Mouse (Mus musculus) hindbrain, embryonic 16.5 days (tissue): ENCODE data around the gene Trpc7. TPM values are rescaled to one million over a fixed set of nuclear protein-coding genes. Genes with fewer than 3 reads are reported as not detected.

Source experiments
- ATAC-seq: fragments of 200-750 bp; cut with Nextera tagmentation; 2 replicates; pipeline ENCODE4 v1.8.0; 2017; ENCODE audit warnings: moderate TSS enrichment, moderate library complexity
- H3K27ac ChIP-seq: fragments of 300-500 bp; sonication (generic); 2 replicates; pipeline ENCODE4 v1.5.1; 2014; ENCODE audit warnings: low read depth, mild to moderate bottlenecking, control low read depth, low read length, moderate library complexity
- H3K27me3 ChIP-seq: fragments of 300-500 bp; sonication (generic); replicated peaks from 2 replicates; pipeline ENCODE4 v1.6.1; 2014; ENCODE audit warnings: low read length; ENCODE audit not compliant: control insufficient read depth, insufficient read depth
- H3K36me3 ChIP-seq: fragments of 300-500 bp; sonication (generic); 2 replicates; pipeline ENCODE4 v1.6.1; 2014; ENCODE audit warnings: mild to moderate bottlenecking, low read length, moderate library complexity, mixed read lengths; ENCODE audit not compliant: control insufficient read depth, insufficient read depth
- H3K4me1 ChIP-seq: fragments of 300-500 bp; sonication (generic); 2 replicates; pipeline ENCODE4 v1.6.1; 2014; ENCODE audit warnings: low read depth, low read length; ENCODE audit not compliant: control insufficient read depth, insufficient read depth
- H3K4me2 ChIP-seq: fragments of 300-500 bp; sonication (generic); 2 replicates; pipeline ENCODE4 v1.6.1; 2014; ENCODE audit warnings: mild to moderate bottlenecking, low read length, control low read depth, moderate library complexity
- H3K4me3 ChIP-seq: fragments of 300-500 bp; sonication (generic); 2 replicates; pipeline ENCODE4 v1.5.1; 2014; ENCODE audit warnings: mild to moderate bottlenecking, low read length, control low read depth, moderate library complexity
- H3K9ac ChIP-seq: fragments of 300-500 bp; sonication (generic); 2 replicates; pipeline ENCODE4 v1.6.1; 2014; ENCODE audit warnings: low read depth, mild to moderate bottlenecking, control low read depth, low read length, moderate library complexity
- H3K9me3 ChIP-seq: fragments of 300-500 bp; sonication (generic); 2 replicates; pipeline ENCODE4 v1.6.1; 2014; ENCODE audit warnings: mild to moderate bottlenecking, low read length, moderate library complexity; ENCODE audit not compliant: control insufficient read depth
- WGBS: fragments of 180-500 bp; shearing (Covaris S2); extraction: QIAGEN DNeasy Blood & Tissue Kit; methylation state at CpG from one replicate; pipeline ENCODE4 v1.1.7; 2014; 5-methylcytosine and 5-hydroxymethylcytosine counted together
- polyA plus RNA-seq: library from polyadenylated mRNA; unstranded; fragments of >200 nt; fragmentation: Nextera tagmentation; extraction: Ambion mirVana; gene quantifications from 2 replicates; pipeline ENCODE4 v1.2.1, GENCODE M21; 2015

Trpc7 gene
- polyA plus RNA-seq, 1 experiment from 2014 or later = 6.3 TPM

- Histone ChIP-seq H3K4me1 (0 out of 2 replicates have a peak, but pooled peaks cover 2% of the 10 kb centered on the region), H3K4me2 (peak overlapping the region; percentile 57), H3K9me3 (no peaks in the 10 kb centered on the region), H3K4me3 (peak overlapping the region; percentile 28), H3K27me3 (no peaks in the 10 kb centered on the region; the same call in 1 of the 2 replicates), H3K9ac (peak overlapping the region; percentile 39), H3K27ac (no peak overlapping the region), H3K36me3 (no peaks in the 10 kb centered on the region)
- WGBS = 10% methylated on average over 27 of the region's 27 CpGs
- peak; percentile 86 for ATAC-seq
Measured at GRCm38 (mm10) chr13:56806776-56807490, 88.9 kb downstream of the Trpc7 start.

GRCm38 (mm10) chr13:56805131-56805530 is 90.7 kb downstream of the Trpc7 start:
- no peak overlapping the region for H3K4me3 ChIP-seq
- no peak overlapping the region for H3K4me2 ChIP-seq
- no peak for ATAC-seq
- no peak overlapping the region for H3K9ac ChIP-seq
- WGBS = 84% methylated on average over 3 of the region's 3 CpGs
- H3K27ac ChIP-seq = no peak overlapping the region
- no peaks in the 10 kb centered on the region for H3K36me3 ChIP-seq
- no peaks in the 10 kb centered on the region for H3K27me3 ChIP-seq
- H3K4me1 ChIP-seq = 0 out of 2 replicates have a peak, but pooled peaks cover 2% of the 10 kb centered on the region
- H3K9me3 ChIP-seq = no peaks in the 10 kb centered on the region

GRCm38 (mm10) chr13:56797459-56797858 is 98.3 kb downstream of the Trpc7 start:
- no peak overlapping the region for H3K4me2 ChIP-seq
- 87% methylated on average over 7 of the region's 7 CpGs for WGBS
- ATAC-seq = no peak

GRCm38 (mm10) chr13:56795501-56795900 is 100.3 kb downstream of the Trpc7 start:
- H3K4me3 ChIP-seq = no peak overlapping the region
- WGBS = 54% methylated on average over 7 of the region's 7 CpGs
- peaks cover 6% of the 10 kb centered on the region; the same call in 1 of the 2 replicates for H3K4me1 ChIP-seq
- H3K9me3 ChIP-seq = no peaks in the 10 kb centered on the region
- H3K27me3 ChIP-seq = no peaks in the 10 kb centered on the region
- ATAC-seq = no peak
- H3K4me2 ChIP-seq = no peak overlapping the region
- no peak overlapping the region for H3K9ac ChIP-seq
- no peak overlapping the region for H3K27ac ChIP-seq
- H3K36me3 ChIP-seq = no peaks in the 10 kb centered on the region

More at GRCm38 (mm10) chr13:56797459-56797858, 98.3 kb downstream of the Trpc7 start:
- Histone ChIP-seq H3K4me3 (no peak overlapping the region), H3K27me3 (no peaks in the 10 kb centered on the region), H3K36me3 (no peaks in the 10 kb centered on the region), H3K9me3 (no peaks in the 10 kb centered on the region), H3K9ac (no peak overlapping the region), H3K4me1 (peaks cover 6% of the 10 kb centered on the region; the same call in 1 of the 2 replicates), H3K27ac (no peak overlapping the region)

- H3K4me1 ChIP-seq = peaks cover 6% of the 10 kb centered on the region; the same call in 1 of the 2 replicates
- no peak for ATAC-seq
- no peaks in the 10 kb centered on the region for H3K27me3 ChIP-seq
- WGBS = 37% methylated on average over 7 of the region's 7 CpGs
- H3K4me3 ChIP-seq = no peak overlapping the region
- H3K36me3 ChIP-seq = no peaks in the 10 kb centered on the region
- H3K4me2 ChIP-seq = no peak overlapping the region
- H3K9me3 ChIP-seq = no peaks in the 10 kb centered on the region
- no peak overlapping the region for H3K9ac ChIP-seq
- H3K27ac ChIP-seq = peak overlapping the region; percentile 32; the same call in 1 of the 2 replicates
Measured at GRCm38 (mm10) chr13:56794441-56794840, 101.4 kb downstream of the Trpc7 start.

- WGBS = 89% methylated on average over 3 of the region's 3 CpGs
- no peaks in the 10 kb centered on the region for H3K27me3 ChIP-seq
Measured at GRCm38 (mm10) chr13:56792844-56793243, 102.9 kb downstream of the Trpc7 start.

GRCm38 (mm10) chr13:56790683-56791082 is 105.1 kb downstream of the Trpc7 start:
- no peak overlapping the region for H3K4me2 ChIP-seq
- H3K27me3 ChIP-seq = no peaks in the 10 kb centered on the region
- WGBS = 93% methylated on average over 3 of the region's 3 CpGs

More at GRCm38 (mm10) chr13:56792844-56793243, 102.9 kb downstream of the Trpc7 start:
- H3K9ac ChIP-seq = no peak overlapping the region
- H3K27ac ChIP-seq = no peak overlapping the region
- no peak overlapping the region for H3K4me2 ChIP-seq
- H3K4me3 ChIP-seq = no peak overlapping the region
- H3K36me3 ChIP-seq = no peaks in the 10 kb centered on the region
- H3K9me3 ChIP-seq = no peaks in the 10 kb centered on the region
- no peak for ATAC-seq
- peaks cover 6% of the 10 kb centered on the region; the same call in 1 of the 2 replicates for H3K4me1 ChIP-seq

GRCm38 (mm10) chr13:56782621-56783020 is 113.2 kb downstream of the Trpc7 start:
- H3K27ac ChIP-seq = no peak overlapping the region
- ATAC-seq = peak; percentile 49
- WGBS = 83% methylated on average over 1 of the region's 1 CpGs

More at GRCm38 (mm10) chr13:56790683-56791082, 105.1 kb downstream of the Trpc7 start:
- Histone ChIP-seq H3K4me3 (no peak overlapping the region), H3K27ac (no peak overlapping the region), H3K36me3 (no peaks in the 10 kb centered on the region), H3K9ac (no peak overlapping the region), H3K9me3 (no peaks in the 10 kb centered on the region), H3K4me1 (peaks cover 6% of the 10 kb centered on the region; the same call in 1 of the 2 replicates)
- no peak for ATAC-seq

GRCm38 (mm10) chr13:56781697-56782096 is 114.1 kb downstream of the Trpc7 start:
- H3K4me2 ChIP-seq = no peak overlapping the region
- H3K36me3 ChIP-seq = no peaks in the 10 kb centered on the region
- peaks cover 4% of the 10 kb centered on the region; the same call in 1 of the 2 replicates for H3K9me3 ChIP-seq
- no peak overlapping the region for H3K9ac ChIP-seq
- H3K27ac ChIP-seq = peak overlapping the region; percentile 55; the same call in 1 of the 2 replicates
- 90% methylated on average over 3 of the region's 3 CpGs for WGBS
- H3K4me3 ChIP-seq = no peak overlapping the region
- peaks cover 11% of the 10 kb centered on the region for H3K4me1 ChIP-seq
- ATAC-seq = no peak
- no peaks in the 10 kb centered on the region for H3K27me3 ChIP-seq

More at GRCm38 (mm10) chr13:56782621-56783020, 113.2 kb downstream of the Trpc7 start:
- Histone ChIP-seq H3K4me1 (peaks cover 11% of the 10 kb centered on the region), H3K9ac (no peak overlapping the region), H3K36me3 (no peaks in the 10 kb centered on the region), H3K27me3 (no peaks in the 10 kb centered on the region), H3K4me3 (no peak overlapping the region), H3K9me3 (peaks cover 4% of the 10 kb centered on the region; the same call in 1 of the 2 replicates), H3K4me2 (no peak overlapping the region)
